Mouse (Mus musculus) kidney, adult 2 months (tissue): Measurements from ENCODE around the gene Ppp6r3.

Experiments
- CTCF ChIP-seq: fragments of 200-500 bp; conservative IDR thresholded peaks from 2 replicates; pipeline ENCODE4 v1.5.1; 2011; ENCODE audit warnings: low read depth, mild to moderate bottlenecking, control low read depth, low read length, moderate library complexity, mixed read lengths; ENCODE audit not compliant: insufficient read depth, insufficient read length
- POLR2A ChIP-seq: fragments of 200-500 bp; IDR thresholded peaks from one replicate; pipeline ENCODE4 v1.6.1; 2011; ENCODE audit warnings: low read depth, low read length, control low read depth

GRCm38 (mm10) chr19:3551573-3552159 lies 23.9 kb downstream of the Ppp6r3 start:
- TF ChIP-seq CTCF (no peak), POLR2A (no peak)
